Mouse (Mus musculus): ENCODE results near the gene Mecom.
"Not testable (repeated sequence)": the region's sequence is repeated elsewhere in the genome, so short reads cannot be mapped to it uniquely, and the experiment has no call there.

The Mecom gene

DNA sequence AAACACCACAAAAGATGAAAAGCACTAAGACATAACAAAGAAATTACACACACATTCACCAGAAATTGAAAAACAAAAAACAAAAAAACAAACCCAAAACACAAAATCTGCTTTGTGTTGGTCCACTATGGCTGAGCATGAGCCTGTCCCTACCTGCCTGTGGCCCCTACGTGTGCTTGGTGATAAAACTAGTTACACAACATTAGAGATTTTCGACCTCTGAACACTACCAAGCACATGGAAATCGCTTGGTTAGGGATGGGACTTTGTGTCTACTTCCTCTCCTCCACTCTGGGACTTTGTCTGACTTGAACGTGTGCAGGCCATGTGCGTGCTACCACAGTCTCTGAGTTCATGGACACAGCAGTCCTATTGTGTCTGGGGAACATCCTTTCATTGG, 292.0 kb downstream of the Mecom start:
- DNase-seq (ENCODE audit: low read depth in 1 of 2, low spot score in 2 of 2): no peak

DNA sequence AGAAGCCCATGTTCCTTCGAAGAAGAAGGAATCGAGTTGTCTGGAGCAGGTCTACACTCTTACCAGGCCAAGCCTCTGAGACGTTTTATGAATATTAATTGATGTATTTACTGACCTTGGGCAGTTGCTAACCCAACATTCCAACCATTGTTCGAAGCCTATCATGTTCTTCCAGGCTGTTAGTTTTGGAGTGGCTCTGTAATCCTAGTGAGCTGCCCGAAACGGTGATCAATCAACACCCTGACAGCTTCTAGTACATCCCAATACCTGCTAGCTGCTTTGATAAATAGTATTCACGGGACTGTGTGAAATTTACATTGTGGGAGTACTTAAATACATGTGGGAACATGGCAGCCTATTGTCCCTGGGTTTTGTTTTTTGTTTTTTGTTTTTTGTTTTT, 293.4 kb downstream of the Mecom start:
- DNase-seq (ENCODE audit: low read depth in 1 of 2, low spot score in 2 of 2): no peak

DNA sequence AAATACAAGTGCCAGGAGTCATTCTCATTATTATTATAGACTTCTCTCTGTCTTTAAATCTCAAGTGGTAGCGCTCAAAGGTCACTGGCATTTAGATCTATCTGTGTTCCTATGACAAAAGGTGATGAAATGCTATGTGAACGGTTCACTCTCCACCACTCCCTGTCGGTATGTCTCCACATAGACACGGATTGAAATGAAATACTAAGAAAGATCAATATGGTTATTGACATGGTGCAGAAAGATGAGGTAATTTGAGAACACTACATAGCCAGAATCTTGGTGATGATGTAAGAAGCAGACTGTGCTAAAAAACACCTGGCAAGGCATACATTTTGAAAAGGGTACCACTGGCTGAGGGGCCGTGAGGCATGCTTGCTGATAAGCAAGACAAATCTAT, 294.1 kb downstream of the Mecom start:
- DNase-seq (ENCODE audit: low read depth in 1 of 2, low spot score in 2 of 2): no peak

GRCm38 (mm10) chr3:30248656-30249384, 299.0 kb downstream of the Mecom start:
- DNase-seq (ENCODE audit: low read depth in 1 of 2, low spot score in 2 of 2): no peak

- no peak for DNase-seq (ENCODE audit: low read depth in 1 of 2, low spot score in 2 of 2)
Measured at GRCm38 (mm10) chr3:30247256-30247655, 300.6 kb downstream of the Mecom start.

DNA sequence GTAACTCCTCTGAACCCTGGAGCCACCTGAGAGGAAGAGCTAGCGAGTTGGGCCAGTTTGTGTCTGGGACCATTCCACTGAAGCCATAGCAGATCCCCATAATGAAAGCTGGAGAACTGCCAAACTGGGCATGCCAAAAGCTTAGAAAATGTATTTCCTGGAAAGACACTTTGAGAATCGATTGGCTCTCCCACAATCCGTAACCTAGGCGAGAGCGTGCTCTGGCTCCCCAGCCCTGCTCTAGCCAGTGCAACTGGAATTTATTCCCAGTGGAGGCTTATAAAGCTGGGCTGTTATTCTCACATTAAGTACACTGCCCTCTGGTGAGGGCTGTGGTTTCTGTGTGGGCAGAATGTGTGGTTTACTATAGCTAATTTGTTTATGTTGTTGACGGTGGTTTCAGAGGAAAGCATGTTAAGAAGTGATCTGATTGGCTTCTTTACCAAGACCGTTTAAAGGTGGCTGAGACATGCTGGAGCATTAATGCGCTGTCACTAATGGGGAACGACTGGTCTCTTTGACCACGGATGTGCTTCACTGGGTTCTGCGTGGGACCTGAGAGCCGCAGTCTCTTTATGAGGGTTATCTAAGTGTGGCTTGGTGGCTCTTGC, 301.3 kb downstream of the Mecom start:
- DNase-seq (ENCODE audit: low read depth in 1 of 2, low spot score in 2 of 2): no peak

DNA sequence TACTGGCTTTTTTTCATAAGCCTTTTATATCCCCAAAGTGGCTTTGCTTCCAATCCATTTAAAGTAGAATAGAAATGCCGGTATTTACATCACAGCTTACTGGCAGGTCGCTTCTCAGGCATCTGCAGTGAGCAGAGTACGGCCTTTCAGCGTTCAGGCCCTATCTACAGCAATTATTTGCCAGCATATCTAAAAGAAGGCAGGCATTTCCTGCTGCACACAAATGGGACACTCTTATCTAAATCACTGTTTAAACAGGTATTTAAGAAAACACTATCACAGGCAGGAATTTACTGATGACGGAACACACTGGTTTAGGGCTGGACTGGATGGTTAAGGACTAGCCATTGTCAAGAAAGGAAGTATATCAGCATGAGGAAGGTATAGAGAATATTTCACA, 301.9 kb downstream of the Mecom start:
- no peak for DNase-seq (ENCODE audit: low read depth in 1 of 2, low spot score in 2 of 2)

DNA sequence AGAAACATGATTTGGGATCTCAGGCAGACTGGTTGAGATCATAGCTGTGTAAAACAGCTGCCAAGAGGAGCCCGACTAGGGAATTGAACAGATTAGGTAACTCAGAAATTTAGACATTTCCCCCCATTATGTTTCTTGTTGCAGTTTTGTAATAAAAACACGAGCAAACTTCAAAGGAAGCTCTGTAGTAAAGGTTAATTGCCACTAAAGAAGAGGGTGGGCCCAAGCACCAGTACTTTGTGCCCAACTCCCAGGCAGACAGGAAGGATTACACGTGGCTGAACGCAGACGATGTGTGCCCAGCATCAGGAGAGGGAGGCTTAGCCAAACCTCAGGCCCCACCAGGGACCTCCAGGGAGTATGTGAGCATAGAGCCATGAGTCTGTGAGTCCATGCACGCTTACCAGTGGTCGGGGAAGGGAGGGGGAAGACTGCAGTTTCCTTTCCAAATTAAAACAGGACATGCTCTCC, 303.4 kb downstream of the Mecom start:
- no peak for DNase-seq (ENCODE audit: low read depth in 1 of 2, low spot score in 2 of 2)

GRCm38 (mm10) chr3:30243776-30244275, 304.0 kb downstream of the Mecom start:
- no peak for DNase-seq (ENCODE audit: low read depth in 1 of 2, low spot score in 2 of 2)

GRCm38 (mm10) chr3:30239416-30239815, 308.4 kb downstream of the Mecom start:
- no peak for DNase-seq (ENCODE audit: low read depth in 1 of 2, low spot score in 2 of 2)

GRCm38 (mm10) chr3:30237493-30237892, 310.3 kb downstream of the Mecom start:
- DNase-seq (ENCODE audit: low read depth in 1 of 2, low spot score in 2 of 2): no peak

DNA sequence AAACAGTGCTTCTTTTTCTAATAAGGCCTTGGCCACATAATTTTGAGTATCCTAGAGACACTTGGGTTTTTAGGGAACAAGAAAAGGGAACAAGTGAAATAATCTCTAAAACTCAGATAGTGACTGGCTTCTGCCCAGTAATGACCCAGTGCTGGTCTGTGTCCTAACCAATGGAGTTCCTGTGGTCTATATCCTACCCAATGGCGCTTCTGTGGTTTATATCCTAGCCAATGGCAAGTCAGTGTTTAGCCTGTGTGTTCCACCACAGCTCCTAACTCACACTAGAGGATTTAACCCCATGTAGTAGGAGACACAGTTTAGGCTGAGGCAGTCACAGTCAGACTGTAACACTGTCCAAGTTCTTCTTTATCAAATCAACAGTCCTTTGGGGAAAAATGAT, 313.8 kb downstream of the Mecom start:
- DNase-seq (ENCODE audit: low read depth in 1 of 2, low spot score in 2 of 2): no peak

- no peak for DNase-seq (ENCODE audit: low read depth in 1 of 2, low spot score in 2 of 2)
Measured at GRCm38 (mm10) chr3:30227964-30228670, 319.7 kb downstream of the Mecom start.

- DNase-seq (ENCODE audit: low read depth in 1 of 2, low spot score in 2 of 2): no peak
Measured at GRCm38 (mm10) chr3:30226928-30227370, 320.9 kb downstream of the Mecom start.

DNA sequence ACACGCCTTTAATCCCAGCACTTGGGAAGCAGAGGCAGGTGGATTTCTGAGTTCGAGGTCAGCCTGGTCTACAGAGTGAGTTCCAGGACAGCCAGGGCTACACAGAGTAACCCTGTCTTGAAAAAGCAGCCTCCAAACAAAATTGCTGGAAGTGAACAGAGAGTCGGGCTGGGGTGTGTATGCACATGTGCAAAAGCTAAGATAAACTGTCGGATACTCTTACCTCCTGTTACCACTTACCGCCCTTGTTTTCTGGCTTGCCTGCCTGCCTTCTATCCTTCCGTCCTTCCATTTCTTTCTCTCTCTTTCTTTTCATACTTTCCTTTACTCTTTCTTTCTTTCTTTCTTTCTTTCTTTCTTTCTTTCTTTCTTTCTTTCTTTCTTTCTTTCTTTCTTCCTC, 322.6 kb downstream of the Mecom start:
- DNase-seq (ENCODE audit: low read depth in 1 of 2, low spot score in 2 of 2): not testable (repeated sequence)

GRCm38 (mm10) chr3:30220701-30221412, 327.0 kb downstream of the Mecom start:
- DNase-seq (ENCODE audit: low read depth in 1 of 2, low spot score in 2 of 2): no peak

DNA sequence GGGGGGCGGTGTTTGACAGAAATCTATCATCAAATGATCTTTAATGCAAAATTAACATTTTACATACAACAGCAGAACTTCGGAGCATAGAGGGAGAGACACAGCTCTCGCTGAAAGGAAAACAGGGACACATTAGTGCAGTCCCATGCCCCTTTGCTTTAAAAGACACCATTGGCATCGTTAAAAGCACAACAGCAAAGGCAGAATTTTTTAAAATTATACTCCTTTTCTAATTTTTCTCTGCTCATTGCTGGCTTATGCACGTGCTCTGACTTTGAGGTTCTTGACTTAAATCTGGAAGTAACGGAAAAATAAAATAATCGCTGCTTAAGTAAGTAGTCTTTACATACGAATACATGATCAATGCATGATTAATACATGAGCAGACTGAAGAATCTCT, 327.9 kb downstream of the Mecom start:
- DNase-seq (ENCODE audit: low read depth in 1 of 2, low spot score in 2 of 2): no peak

GRCm38 (mm10) chr3:30219190-30219884, 328.5 kb downstream of the Mecom start:
- DNase-seq (ENCODE audit: low read depth in 1 of 2, low spot score in 2 of 2): no peak

DNA sequence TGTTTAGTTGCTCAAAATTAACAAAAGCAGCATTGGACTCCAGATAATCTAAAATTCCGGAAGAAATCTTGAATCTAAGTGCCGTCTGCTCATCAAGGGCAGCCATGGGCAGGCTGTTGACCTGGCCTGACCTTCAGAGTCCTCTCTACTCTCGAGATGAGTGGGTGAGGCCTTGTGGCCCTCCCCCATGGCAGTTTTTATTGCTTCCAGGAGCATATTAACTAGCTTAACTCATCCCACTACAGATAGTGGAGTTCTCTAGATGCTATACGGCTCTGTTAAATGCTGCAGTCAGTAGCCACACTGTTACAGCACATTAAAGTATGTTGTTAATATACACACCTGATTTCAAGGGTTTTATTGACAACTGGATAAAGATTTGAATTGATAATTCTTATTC, 333.2 kb downstream of the Mecom start:
- DNase-seq (ENCODE audit: low read depth in 1 of 2, low spot score in 2 of 2): no peak

- no peak for DNase-seq (ENCODE audit: low read depth in 1 of 2, low spot score in 2 of 2)
Measured at GRCm38 (mm10) chr3:30213540-30214170, 334.2 kb downstream of the Mecom start.

Measured in monocyte, adult 2 months (primary cell).